Mouse (Mus musculus) myocyte (in vitro differentiated cells): Measurements from ENCODE around the gene Ciart. TPM values are rescaled to one million over a fixed set of nuclear protein-coding genes. Genes with fewer than 3 reads are reported as not detected.
"Not testable (repeated sequence)": the region's sequence is repeated elsewhere in the genome, so short reads cannot be mapped to it uniquely, and the experiment has no call there.

Experiments used
- H3K27me3 ChIP-seq: one replicate; pipeline ENCODE4 v1.6.1; 2011; ENCODE audit not compliant: control insufficient read depth, insufficient read depth, insufficient read length
- H3K36me3 ChIP-seq: one replicate; pipeline ENCODE4 v1.6.1; 2011; ENCODE audit not compliant: control insufficient read depth, insufficient read depth
- H3K4me2 ChIP-seq: one replicate; pipeline ENCODE4 v1.6.1; 2011; ENCODE audit warnings: low read depth, control low read depth
- H3K4me3 ChIP-seq: one replicate; pipeline ENCODE4 v1.5.1; 2011; ENCODE audit warnings: mild to moderate bottlenecking, control low read depth, moderate library complexity
- H3K79me2 ChIP-seq: one replicate; pipeline ENCODE4 v1.6.1; 2011; ENCODE audit not compliant: control insufficient read depth, insufficient read depth
- H3ac ChIP-seq: one replicate; pipeline ENCODE4 v1.6.1; 2011; ENCODE audit not compliant: control insufficient read depth, insufficient read length
- CEBPB ChIP-seq: IDR thresholded peaks from 2 replicates; pipeline ENCODE4 v1.6.1; 2011; ENCODE audit warnings: mild to moderate bottlenecking, moderate library complexity; ENCODE audit not compliant: poor library complexity, insufficient read depth, severe bottlenecking
- E2F4 ChIP-seq: IDR thresholded peaks from one replicate; pipeline ENCODE4 v1.6.1; 2011; ENCODE audit warnings: mild to moderate bottlenecking, control low read depth, moderate library complexity; ENCODE audit not compliant: insufficient read depth
- MAX ChIP-seq: IDR thresholded peaks from one replicate; pipeline ENCODE4 v1.6.1; 2011; ENCODE audit warnings: low read depth, mild to moderate bottlenecking, control low read depth
- MYOD1 ChIP-seq, 3 experiments: IDR thresholded peaks; one replicate each; pipeline ENCODE4 v1.6.1; 2011; ENCODE audit warnings: control low read depth in 2 of 3, low read depth in 2 of 3, mild to moderate bottlenecking in 2 of 3, moderate library complexity in 1 of 3; ENCODE audit not compliant: insufficient read length in 2 of 3, control insufficient read depth in 1 of 3
- MYOG ChIP-seq, 3 experiments: IDR thresholded peaks; one replicate each; pipeline ENCODE4 v1.6.1; 2011; ENCODE audit warnings: control low read depth in 2 of 3, low read depth in 2 of 3, mild to moderate bottlenecking in 2 of 3; ENCODE audit not compliant: insufficient read length in 2 of 3, control insufficient read depth in 1 of 3, insufficient read depth in 1 of 3
- POLR2A ChIP-seq: IDR thresholded peaks from one replicate; pipeline ENCODE4 v1.6.1; 2011; ENCODE audit warnings: low read depth, mild to moderate bottlenecking, control low read depth, moderate library complexity; ENCODE audit not compliant: insufficient read length
- POLR2AphosphoS2 ChIP-seq: IDR thresholded peaks from one replicate; pipeline ENCODE4 v1.6.1; 2011; ENCODE audit warnings: low read depth, control low read depth; ENCODE audit not compliant: insufficient read length
- REST ChIP-seq: IDR thresholded peaks from one replicate; pipeline ENCODE4 v1.6.1; 2011; ENCODE audit warnings: mild to moderate bottlenecking, control low read depth, moderate library complexity; ENCODE audit not compliant: insufficient read depth, insufficient read length
- SRF ChIP-seq: IDR thresholded peaks from one replicate; pipeline ENCODE4 v1.6.1; 2011; ENCODE audit warnings: low read depth; ENCODE audit not compliant: control insufficient read depth, insufficient read length
- TCF12 ChIP-seq: IDR thresholded peaks from one replicate; pipeline ENCODE4 v1.6.1; 2011; ENCODE audit warnings: mild to moderate bottlenecking, control low read depth; ENCODE audit not compliant: poor library complexity, insufficient read depth, severe bottlenecking
- TCF3 ChIP-seq: IDR thresholded peaks from one replicate; pipeline ENCODE4 v1.6.1; 2011; ENCODE audit warnings: low read depth, control low read depth; ENCODE audit not compliant: insufficient read length
- USF1 ChIP-seq: IDR thresholded peaks from one replicate; pipeline ENCODE4 v1.6.1; 2011; ENCODE audit warnings: low read depth, mild to moderate bottlenecking, control low read depth, moderate library complexity
- polyA plus RNA-seq: library from polyadenylated mRNA; unstranded; fragments of >200 nt; fragmentation: generic; extraction: Trizol; gene quantifications from one replicate; pipeline ENCODE4 v1.2.1, GENCODE M21; 2012; ENCODE audit warnings: missing spikeins

The Ciart gene
- polyA plus RNA-seq, 1 experiment = 22.4 TPM

DNA sequence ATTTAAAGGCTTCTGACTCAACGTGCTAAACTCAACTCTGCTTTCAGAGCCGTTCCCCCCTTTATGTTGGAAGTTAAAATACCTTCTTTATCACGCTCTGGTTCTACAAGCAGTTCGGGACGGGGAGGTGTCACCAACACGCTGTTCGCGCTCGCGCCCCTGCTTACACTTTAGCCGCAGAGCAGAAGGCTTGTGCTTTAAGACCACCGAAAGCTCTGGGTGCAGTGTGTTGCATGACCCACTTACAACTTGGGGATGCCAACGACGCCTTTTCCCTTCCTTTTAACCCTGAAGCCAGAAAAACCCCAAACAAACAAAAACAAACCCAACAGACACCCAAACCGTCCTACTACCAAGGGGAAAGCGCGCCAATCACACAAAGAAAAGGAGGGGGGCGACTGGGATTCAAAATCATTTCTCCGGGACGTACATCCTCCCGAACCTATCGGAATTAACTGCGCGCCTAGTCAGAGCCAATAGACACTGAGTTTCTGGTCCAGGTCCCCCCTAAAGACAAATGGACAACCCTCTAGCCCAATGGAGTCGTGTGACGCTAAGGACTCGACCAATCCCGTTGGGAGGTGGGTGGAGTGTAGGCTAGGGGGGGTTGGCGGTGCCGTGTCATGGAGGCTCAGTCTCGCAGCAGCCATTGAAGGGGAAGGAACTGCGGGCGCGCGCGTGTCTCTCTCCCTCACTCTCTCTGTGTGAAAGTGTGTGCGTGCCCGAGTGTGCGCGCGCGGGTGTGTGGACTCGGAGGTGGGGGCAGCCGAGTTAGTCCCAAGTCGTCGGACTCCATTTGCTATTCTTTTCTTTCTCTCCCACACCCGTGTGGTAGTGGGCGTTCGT, 46.8 kb upstream of the Ciart start, which contains the start of gene Anp32e:
Anp32e (plus strand) TSS at position 589 of the 846 bp plus-strand sequence.
- Histone ChIP-seq H3K27me3 (no peaks in the 10 kb centered on the region), H3K36me3 (no peaks in the 10 kb centered on the region), H3ac (peak within 1 kb of the TSS; percentile 100), H3K4me3 (peak within 1 kb of the TSS; percentile 74), H3K79me2 (peaks cover 45% of the 10 kb centered on the region), H3K4me2 (peak within 1 kb of the TSS; percentile 87)
- TF ChIP-seq POLR2A = peak; percentile 98
- TF ChIP-seq MAX = no peak
- peak in 1 of 3 experiments; percentile 16 for TF ChIP-seq MYOD1 (IDR thresholded peaks at IDR 0.05; ENCODE audit: control insufficient read depth in 1 of 3, insufficient read length in 2 of 3, low read depth in 2 of 3)
- TF ChIP-seq POLR2AphosphoS2 = peak; percentile 95
- no peak for TF ChIP-seq MYOG (IDR thresholded peaks at IDR 0.05; ENCODE audit: control insufficient read depth in 1 of 3, insufficient read depth in 1 of 3, insufficient read length in 2 of 3, low read depth in 2 of 3)
- no peak for TF ChIP-seq TCF3
- TF ChIP-seq E2F4 = peak; percentile 89
- no peak for TF ChIP-seq TCF12
- TF ChIP-seq REST = peak; percentile 77
- peak; percentile 53 for TF ChIP-seq SRF
- no peak for TF ChIP-seq USF1
- TF ChIP-seq CEBPB = no peak

DNA sequence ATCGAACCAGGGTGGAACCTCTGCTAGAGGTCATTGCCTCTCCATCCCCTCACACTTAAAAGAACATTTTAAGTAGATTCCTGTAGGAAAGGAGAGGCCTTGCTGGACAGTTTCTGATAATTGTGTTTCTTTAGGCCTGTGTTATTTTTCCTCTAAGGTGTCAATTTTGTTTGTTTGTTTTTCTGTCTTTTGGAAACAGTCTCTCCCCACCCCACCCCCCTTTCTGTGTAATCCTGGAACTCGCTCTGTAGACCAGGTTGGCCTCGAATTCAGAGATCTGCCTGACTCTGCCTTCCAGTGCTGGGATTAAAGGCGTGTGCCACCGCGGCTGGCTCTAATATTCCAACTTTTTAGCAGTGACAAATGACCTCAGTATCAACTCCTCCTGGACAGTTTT, 46.2 kb upstream of the Ciart start:
- Histone ChIP-seq H3K4me2 (peak overlapping the region; percentile 87), H3K36me3 (no peaks in the 10 kb centered on the region), H3K79me2 (peaks cover 38% of the 10 kb centered on the region), H3K4me3 (peak overlapping the region; percentile 74), H3ac (peak overlapping the region; percentile 100), H3K27me3 (no peaks in the 10 kb centered on the region)
- no peak for TF ChIP-seq MYOD1 (IDR thresholded peaks at IDR 0.05; ENCODE audit: control insufficient read depth in 1 of 3, insufficient read length in 2 of 3, low read depth in 2 of 3)
- no peak for TF ChIP-seq SRF
- TF ChIP-seq USF1 = no peak
- TF ChIP-seq E2F4 = no peak
- no peak for TF ChIP-seq POLR2AphosphoS2
- TF ChIP-seq TCF12 = no peak
- TF ChIP-seq TCF3 = no peak
- no peak for TF ChIP-seq MAX
- no peak for TF ChIP-seq REST
- no peak for TF ChIP-seq POLR2A
- no peak for TF ChIP-seq MYOG (IDR thresholded peaks at IDR 0.05; ENCODE audit: control insufficient read depth in 1 of 3, insufficient read depth in 1 of 3, insufficient read length in 2 of 3, low read depth in 2 of 3)
- no peak for TF ChIP-seq CEBPB

DNA sequence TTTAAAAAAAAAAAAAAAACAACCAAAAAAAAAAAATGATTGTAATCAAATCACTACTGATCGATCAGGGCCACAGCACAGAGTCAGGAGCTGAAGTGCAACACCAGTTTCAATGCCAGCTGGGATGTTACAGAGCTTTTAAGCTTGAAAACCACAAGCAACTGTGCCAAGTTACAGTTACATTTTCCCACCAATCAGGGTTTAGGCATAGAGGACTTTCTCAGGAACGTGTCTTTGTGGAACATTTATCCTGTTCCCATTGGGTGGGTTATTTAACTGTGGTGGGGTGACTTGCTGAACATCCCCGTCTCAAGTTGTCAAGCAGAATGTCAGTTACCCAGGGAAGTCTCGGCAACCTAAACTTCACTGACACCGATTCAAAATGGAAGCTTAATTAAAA, 43.0 kb upstream of the Ciart start:
- peaks cover 7% of the 10 kb centered on the region for H3K79me2 ChIP-seq
- TF ChIP-seq TCF3 (no peak), USF1 (no peak), MAX (no peak), CEBPB (no peak), REST (no peak), SRF (no peak), E2F4 (no peak), MYOG (IDR thresholded peaks at IDR 0.05; ENCODE audit: control insufficient read depth in 1 of 3, insufficient read depth in 1 of 3, insufficient read length in 2 of 3, low read depth in 2 of 3) (no peak), MYOD1 (IDR thresholded peaks at IDR 0.05; ENCODE audit: control insufficient read depth in 1 of 3, insufficient read length in 2 of 3, low read depth in 2 of 3) (no peak), POLR2AphosphoS2 (no peak), POLR2A (no peak), TCF12 (no peak)
- no peaks in the 10 kb centered on the region for H3K27me3 ChIP-seq

DNA sequence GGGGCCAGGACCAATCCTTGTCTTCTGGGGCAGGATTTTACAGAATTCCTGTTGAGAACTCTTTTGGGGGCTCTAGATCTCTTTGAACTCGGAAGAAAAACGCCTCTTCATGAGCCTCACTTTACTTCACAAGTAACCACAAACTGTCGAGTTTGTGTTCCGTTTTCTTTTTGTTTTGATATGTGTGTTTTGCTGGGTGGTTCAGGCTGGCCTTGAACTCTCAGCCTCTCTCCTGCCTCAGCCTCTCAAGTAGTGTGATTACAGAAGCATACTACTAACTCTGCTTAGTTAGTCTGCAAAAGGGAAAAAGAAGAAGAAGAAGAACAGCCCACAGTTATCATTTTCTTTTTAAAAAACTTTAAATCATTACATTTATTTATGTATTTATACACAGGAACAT, 42.1 kb upstream of the Ciart start:
- Histone ChIP-seq H3K27me3 (no peaks in the 10 kb centered on the region), H3K4me2 (no peak overlapping the region), H3ac (no peak overlapping the region), H3K36me3 (no peaks in the 10 kb centered on the region), H3K4me3 (no peak overlapping the region), H3K79me2 (no peaks in the 10 kb centered on the region)
- TF ChIP-seq MAX (no peak), MYOG (IDR thresholded peaks at IDR 0.05; ENCODE audit: control insufficient read depth in 1 of 3, insufficient read depth in 1 of 3, insufficient read length in 2 of 3, low read depth in 2 of 3) (no peak), POLR2A (no peak), CEBPB (no peak)

More for the DNA sequence above, 43.0 kb upstream of the Ciart start:
- Histone ChIP-seq H3ac (no peak overlapping the region), H3K4me2 (peak overlapping the region; percentile 54), H3K4me3 (no peak overlapping the region), H3K36me3 (no peaks in the 10 kb centered on the region)

DNA sequence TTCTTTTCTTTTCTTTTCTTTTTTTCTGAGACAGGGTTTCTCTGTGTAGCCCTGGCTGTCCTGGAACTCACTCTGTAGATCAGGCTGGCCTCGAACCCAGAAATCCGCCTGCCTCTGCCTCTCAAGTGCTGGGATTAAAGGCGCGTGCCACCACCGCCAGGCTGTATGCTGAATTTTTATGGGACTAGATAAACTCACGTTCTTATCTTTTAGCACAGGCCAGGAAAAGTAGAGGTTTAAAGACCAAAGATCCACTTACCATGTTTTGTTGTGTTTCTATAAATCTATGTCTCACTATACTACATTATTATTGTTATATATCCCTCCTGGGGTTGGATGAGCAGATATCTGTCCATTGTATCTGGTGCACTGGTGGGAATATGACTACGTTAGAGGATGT, 41.4 kb upstream of the Ciart start:
- H3K36me3 ChIP-seq, H3K27me3 ChIP-seq, H3K79me2 ChIP-seq, H3K4me2 ChIP-seq, H3K4me3 ChIP-seq, H3ac ChIP-seq: not testable (repeated sequence)

DNA sequence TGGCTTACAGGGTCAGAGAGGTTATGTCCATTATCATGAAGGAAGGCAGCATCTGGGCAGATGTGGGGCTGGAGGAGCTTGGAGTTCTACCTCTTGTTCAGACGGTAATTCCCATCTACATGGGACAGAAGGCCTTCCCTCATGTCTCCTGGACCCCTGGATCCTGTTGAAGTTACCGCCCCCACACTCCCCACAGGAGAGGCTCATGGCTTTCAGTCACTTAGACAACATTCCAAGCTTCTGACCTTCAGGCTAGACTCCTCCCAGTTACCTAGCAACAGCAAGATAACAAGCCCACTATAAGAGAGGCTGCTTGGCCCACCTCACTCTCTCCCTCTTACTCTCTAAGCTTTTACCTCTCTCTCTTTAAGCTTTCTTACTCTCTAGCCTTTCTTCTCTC, 38.5 kb upstream of the Ciart start:
- H3K4me3 ChIP-seq, H3K79me2 ChIP-seq, H3K36me3 ChIP-seq: not testable (repeated sequence)

More for the DNA sequence above, 38.5 kb upstream of the Ciart start:
- H3ac ChIP-seq, H3K27me3 ChIP-seq, H3K4me2 ChIP-seq: not testable (repeated sequence)
